Mouse (Mus musculus): ENCODE measurements around the gene Mark4.

Mark4 gene

DNA sequence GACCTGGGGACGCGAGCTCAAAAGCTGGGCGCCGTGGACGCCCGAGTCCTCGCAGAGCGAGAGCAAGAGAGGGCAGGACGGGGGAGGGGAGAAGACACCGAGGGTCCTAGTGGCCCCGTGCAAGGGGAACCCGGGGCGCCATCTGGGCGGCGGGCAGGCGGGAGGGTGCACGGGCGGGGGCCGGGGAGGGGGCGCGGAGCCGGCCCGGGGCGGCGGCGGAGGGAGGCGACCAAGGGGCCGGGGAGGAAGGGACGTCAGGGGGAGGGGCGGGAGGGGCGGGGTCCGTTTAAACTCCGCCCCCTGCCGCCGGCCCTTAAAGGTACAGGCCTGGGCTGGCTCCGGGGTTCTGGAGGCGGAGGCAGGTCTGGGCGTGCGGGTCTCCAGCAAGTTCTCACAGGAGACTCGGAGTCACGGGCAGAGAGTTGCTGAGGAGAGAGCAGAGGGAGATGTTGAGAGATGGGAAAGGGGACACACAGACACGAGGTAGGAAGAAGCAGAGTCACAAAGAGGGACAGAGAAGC is at the start of gene Mark4:
Gene Mark4 (minus strand): TSS at position 231 of the 521 bp plus-strand sequence.
- peak; percentile 50 for DNase-seq (ENCODE audit: low read depth, low spot score)

DNA sequence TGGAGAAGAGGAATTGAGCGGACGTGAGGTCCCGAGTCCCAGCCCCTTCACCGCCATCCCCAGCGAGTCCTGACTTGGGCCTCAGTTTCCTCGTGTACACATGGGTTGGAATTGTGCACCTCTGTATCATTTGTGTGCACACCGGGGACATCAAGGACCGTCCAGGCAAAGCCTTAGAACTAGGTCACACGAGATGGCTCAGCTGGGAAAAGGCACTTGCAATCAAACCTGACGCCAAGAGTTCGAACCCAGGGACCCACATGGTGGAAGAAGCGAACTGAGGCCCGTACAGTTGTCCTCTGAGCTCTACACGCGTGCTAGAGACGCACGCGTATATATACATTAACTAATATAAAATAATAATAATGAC is 49.0 kb upstream of the Mark4 start:
- no peak for DNase-seq (ENCODE audit: low read depth, low spot score)

DNA sequence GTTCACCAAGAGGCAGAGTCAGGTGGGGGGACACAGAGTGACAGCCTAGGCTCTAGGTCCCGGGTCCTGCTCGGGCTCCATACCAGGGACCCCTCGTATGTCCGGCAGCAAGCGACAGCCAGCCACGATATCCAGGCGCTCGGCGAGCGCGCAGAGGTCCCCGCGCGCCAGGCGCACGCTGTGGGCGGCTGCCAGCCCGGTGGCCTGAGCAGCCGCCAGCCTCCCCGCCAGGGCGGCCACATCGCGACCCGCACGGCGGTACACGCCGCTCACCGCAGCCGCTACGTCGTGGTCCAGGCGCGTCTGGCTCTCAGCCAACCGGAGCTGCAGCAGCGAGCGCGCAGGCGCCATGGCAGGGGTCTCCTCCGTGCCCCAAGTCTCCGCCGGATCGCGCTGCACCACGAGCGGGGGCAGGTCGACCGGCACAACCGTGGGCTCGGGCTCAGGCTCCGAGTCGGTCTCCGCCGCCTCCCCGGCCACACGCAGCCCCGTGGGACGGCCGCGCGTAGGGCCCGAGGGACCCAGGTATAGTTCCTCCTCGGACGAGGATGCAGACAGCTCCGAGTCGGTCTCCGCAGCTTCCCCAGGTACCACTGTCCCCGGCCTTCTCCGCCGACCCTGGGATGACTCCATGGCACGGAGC is 48.5 kb upstream of the Mark4 start:
- DNase-seq (ENCODE audit: low read depth, low spot score), result no peak

DNA sequence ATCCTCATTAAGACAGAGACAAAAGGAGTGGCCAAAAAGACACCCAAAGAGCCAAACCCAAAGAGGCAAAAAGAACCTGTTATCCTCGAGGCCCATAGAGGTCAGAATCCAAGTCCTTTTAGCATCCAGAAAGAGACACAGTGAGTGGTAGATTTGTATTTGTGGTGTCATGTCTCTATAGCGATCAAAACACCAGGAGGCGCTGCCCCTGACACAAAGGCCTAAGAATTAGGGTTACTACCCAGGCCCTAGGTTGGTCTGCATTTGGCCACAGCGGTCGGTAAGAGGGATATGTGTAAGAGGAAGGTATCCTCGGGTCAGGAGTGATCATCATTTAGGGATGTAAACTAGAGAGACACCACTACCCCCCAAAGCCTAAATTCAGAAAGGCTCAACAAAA is 47.7 kb upstream of the Mark4 start:
- DNase-seq (ENCODE audit: low read depth, low spot score), result no peak

DNA sequence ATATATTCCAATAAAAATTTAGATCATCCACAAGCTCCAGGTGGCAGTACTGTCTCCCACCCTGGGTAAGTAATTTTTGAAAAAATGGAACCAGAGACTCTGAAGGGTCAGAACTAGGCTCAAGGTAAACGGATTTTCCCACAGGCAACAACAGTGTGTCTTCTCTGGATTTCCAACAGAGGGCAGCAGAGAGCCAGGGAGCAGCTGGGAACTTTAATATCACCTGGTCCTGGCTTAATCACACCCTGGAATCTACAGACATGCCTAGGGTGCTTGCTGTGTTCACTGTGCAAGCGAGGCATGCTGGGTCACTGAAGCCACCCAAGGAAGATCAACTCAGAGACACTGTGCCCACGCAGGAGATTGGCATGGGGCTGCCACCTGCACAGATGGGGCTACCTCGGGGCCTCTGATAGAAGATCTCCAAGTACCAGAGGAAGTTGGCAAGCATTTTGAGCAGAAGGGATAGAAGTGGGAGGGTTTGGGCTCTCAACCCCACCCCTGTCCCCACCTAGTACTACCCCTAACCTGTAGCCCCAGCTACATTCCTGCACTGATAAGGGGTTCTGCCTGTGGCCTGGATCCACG is 45.0 kb upstream of the Mark4 start:
- peak; percentile 55 for DNase-seq (ENCODE audit: low read depth, low spot score)

DNA sequence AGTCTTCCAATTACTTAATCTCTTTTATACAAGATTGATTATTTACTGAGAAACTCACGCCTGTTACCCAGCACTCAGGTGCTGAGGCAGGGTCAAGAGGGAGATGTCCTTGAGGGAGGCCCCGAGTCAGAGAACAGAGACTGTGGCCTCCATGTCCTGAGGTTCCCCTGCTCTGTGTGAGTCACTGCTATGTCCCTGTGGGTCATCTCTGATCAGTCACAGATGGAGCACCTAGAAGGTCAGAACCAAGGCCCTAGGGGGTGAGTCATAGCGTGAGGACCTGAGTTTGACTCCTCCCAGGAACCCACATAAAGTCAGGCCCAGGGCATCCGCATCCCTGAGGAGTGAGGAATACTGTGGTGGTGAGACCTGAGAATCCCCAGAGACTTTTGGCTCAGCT is 43.0 kb upstream of the Mark4 start:
- no peak for DNase-seq (ENCODE audit: low read depth, low spot score)

DNA sequence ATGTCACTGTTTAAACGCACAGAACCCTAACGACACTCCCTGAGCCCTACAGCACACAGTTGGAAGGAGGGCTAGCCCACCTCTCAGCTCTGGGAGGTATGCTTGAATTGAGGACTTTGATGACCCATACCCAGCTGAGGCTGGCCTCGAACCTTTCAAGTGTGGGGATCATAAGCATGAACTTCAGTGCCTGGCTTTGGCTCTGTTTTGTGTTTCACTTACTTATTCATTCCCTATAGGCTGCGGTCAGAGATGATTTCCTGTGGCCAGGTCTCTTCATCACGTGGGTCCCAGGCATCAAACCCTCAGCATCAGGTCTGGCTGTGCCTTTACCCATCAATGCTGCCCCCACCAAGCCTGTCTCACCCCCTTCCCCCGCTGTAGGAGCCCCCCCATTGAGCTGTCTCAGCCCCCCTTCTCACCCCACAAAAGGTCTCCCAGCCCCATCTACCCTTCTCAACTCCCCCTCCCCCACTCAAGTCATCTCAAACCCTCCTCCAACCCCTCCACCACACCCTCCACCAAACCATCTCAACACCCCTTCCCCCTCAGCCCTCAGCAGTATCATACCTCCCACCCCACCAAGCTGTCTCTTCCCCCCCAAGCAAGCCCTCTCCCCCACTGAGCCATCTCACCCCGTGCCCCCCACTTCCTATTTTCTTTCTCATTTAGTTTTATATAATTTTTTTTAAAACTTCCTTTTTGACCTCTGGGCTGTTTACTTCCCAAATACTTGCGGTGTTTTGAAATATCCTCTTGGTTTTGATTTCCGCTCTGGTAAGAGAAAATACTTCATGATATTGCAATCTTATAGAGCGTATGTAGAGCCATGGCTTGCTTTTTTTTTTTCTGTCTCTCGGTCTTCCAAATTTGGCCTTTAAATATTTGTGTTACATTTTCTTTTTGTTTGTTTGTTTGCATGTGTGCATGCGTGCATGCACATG is 42.1 kb upstream of the Mark4 start:
- no peak for DNase-seq (ENCODE audit: low read depth, low spot score)

DNA sequence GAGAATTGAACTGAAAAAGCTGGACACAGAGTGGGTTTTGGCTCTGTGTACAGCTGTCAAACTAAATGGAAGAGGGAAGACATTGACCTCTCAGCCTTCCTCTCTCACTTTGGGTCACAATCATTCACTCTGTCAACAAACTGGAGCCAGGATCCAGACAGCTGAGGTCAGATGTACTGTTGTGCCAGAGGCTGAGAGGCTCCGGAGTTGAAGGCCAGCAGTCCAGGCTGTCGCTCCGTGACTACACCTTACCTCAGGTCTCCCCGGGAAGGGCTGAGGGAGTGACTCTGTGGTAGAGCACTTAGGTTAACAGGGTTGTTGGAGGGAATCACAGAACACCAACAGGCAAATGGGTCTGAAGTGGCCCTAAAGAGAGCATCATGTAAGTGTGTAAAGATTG is 39.7 kb upstream of the Mark4 start:
- DNase-seq (ENCODE audit: low read depth, low spot score), result no peak

DNA sequence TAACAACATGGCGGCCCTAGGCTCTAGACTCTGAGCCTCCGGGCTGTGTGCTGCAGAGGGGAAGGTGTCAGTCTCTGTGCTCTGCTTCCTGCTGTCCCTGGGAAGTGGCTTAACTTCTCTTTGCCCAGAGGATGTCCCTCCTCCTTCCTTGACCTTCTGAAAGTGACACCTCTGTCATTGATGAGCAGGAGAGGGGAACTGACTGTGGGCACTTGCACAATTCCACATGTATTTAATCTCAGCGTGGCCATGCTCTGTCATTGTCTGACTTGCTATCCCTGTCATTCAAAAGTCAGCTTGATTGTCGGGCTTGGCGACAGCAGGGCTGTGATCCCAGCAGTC is 37.6 kb upstream of the Mark4 start:
- no peak for DNase-seq (ENCODE audit: low read depth, low spot score)

DNA sequence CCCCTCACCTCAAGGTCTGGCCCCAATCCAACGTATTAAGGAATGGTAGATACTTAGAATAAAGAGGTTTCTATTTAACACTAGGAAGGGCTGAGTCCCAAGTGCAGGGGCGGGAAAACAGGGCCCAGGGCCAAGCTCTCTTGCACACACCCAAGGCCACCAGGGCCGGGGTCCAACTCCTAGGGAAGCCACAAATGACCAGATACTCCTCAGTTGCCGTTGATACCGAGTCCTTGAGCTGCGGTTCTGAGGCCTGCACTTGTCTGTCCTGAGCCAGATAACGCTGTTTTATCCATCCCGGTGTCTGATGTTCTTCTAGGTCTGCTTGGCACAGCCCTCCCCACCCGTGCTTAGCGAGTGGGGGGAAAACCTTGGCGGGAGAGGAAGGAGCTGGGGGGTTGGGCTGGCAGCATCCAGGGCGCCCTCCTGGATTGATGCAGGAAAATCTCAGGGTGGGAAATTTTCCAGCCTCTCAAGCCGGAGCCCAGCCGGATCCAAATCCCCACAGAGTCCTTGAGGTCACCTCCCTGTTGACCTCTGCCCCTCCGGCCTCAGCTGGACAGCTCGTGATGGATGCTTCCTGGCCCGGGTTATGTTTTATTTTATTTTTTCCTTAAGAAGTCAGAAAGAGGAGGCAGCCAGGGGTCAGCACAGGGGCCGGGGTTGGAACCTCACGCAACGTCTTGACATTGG is 37.0 kb upstream of the Mark4 start:
- no peak for DNase-seq (ENCODE audit: low read depth, low spot score)

DNA sequence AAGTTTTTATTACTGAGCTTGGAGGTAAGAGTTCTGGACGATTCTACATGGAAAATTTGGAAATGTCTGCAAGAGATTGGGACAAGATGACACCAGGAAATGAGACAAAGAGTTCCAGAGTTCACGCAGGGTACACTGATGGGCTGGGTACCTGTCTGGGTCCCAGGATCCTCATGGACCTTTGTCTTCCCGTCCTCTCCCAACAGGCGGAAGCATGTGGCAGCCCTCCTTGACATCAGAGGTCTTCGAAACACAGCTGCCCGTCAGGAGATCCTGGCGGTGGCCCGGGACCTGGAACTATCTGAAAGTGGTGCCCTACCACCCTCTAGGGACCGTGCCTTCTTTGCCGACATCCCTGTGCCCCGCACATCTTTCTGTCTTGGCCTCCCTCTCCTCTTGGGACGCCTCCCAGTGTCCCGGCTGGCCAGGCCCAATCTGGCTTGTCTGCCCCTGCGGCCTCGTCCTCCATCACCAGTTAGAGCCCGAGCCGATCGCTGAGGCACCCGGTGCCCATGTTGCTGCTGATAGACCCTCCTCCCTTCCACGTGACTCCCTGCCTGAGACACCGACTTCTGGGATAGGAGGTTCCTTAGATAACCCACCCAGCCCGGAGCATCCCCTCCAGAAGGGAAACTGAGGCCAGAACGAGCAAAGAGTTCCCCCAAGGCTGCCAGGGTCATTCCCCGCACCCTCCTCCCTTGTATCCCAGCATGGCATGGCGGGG is 36.3 kb upstream of the Mark4 start:
- DNase-seq (ENCODE audit: low read depth, low spot score), result no peak

DNA sequence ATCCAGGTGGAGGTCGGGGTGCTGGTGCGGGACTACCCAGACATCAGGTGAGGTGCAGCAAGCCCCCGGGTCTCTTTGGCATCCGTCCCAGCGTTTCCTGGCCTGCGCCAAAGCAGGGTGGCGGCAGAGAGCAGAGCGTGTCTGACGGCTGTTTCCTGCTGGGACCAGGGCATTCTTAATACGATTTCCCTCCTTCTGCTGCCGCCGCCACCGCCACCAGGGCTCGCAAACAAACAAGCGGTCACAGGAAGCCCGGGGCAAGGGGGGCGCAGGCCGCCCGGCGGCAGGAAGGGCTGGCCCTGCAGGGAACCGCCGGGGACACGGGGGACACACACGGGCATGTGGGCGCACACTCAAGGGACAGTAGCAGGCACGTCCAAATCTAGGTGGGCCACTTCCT is 33.1 kb upstream of the Mark4 start:
- DNase-seq (ENCODE audit: low read depth, low spot score), result no peak

DNA sequence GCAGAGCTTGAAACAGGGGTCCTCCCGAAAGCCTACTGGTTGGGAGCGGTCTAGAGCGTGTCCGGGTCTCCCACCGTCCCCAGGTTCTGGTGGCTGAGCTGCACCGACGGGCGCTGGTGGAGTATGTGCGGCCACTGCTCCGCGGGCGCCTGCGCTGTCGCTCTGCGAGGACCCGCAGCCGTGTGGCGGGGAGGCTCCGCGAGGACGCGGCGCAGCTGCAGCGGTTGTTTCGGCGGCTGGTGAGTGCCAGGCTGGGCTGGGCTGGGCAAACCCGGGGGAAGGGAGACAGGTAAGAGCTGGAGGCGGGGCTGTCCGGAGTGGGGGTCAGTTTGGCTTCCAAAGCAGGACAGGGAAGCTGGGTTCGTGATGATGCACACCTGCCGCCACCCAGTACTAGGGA is 30.9 kb upstream of the Mark4 start:
- no peak for DNase-seq (ENCODE audit: low read depth, low spot score)

DNA sequence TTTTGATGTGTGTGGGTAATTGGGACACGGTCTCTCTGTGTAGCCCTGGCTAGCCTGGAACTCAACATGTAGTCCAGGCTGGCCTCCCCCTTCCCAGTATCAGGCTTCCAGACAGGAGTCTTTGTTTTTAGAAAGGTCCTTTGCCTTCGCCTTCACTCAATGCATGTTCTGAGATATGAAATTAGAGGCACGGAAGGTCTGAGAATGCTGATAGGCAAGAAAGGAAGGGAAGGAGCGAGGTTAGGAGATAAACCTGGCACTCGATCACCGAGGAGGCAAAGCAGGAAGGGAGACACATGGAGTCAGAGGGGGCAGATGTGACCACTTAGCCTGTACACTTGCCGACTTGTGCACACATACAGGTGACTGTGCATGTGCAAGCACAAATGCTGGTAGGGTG is 27.9 kb upstream of the Mark4 start:
- DNase-seq (ENCODE audit: low read depth, low spot score), result no peak

DNA sequence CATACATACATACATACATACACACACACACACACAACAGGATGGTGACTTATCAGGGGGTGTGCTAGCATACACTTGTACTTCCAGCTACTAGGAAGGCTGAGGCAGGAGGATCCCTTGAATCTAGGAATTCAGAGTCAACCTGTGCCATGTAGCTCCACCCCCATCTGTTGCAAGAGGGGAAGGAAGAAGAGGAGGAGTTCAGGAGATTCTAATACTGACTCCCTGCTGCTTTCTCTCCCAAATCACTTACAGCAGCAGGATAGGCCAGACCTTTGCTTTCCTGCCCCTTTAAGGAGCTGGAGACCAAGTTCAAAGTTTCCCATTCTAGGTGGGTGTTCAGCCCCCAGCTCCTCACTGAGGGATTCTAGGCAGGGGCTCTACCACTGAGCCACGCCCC is 26.9 kb upstream of the Mark4 start:
- no peak for DNase-seq (ENCODE audit: low read depth, low spot score)

DNA sequence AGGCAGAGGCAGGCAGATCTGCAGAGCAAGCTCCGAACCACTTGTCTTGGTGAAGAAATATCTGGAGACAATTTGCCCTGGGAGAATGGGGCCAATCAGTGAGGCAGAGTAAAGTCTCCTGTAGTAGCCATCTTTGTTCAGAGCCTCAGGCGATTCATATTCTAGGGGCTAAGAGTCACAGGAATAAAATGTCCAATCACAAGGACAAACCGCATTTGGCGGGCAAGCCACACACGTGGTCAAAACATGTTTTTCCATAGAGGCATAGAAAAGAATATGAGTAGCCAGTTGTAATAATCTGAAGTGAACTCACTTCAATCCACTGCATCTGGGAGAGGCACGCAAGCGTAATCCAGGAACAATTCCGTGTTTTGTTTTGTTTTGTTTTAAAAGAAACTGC is 24.7 kb upstream of the Mark4 start:
- no peak for DNase-seq (ENCODE audit: low read depth, low spot score)

DNA sequence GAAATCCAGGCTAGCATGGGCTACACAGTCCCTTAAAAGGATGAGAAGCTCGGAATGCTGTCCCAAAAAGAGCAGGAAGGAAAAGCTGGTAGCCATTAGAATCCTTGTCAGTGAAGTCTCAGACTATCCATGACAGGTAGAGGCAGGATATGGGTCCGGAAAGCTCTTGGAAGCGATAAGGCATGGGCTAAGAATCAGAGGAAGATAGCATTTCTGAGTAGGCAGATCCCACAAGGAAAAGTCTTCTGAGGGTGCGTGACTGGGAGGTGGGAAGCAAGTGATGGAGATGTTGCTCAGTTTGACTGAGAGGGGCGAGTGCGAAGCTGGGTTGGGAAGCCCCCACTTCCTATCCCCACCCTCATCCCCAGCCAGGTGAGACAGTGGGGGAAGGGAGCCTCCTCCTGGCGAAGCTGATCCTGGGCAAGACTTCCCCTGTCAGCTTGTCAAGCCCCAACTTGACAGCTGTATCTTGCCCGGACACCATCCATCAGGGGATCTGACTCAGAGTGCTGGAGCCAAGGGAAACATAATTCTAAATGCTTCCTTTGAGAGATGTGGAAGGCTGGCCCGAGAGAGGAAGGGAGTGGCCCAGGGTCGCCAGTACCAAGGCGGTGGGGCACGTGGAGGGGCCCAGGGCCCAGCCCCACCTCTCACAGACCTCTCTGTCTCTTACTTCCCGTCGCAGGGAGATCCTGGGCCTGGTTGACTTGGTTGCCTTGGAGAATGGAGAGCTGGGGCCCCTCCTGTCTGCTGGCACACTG is 19.2 kb upstream of the Mark4 start:
- DNase-seq (ENCODE audit: low read depth, low spot score), result no peak

DNA sequence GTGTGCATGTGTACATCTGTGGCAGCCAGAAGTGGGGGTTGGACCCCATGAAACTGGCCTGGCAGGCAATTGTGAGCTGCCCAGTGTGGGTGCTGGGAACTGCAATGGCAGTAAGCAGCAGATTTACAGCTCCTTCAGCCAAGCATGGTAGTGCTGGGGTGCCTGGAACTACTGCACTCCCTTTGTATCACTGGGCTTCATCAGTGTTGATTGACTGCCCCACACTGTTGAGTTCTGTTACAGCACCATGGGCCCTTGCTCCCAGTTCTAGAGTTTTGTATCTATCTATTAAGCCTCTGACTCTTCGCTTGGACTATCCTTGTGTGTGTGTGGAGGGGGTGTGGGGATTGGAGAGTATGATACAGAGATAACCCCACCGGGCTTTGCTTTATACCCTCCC is 18.5 kb upstream of the Mark4 start:
- no peak for DNase-seq (ENCODE audit: low read depth, low spot score)

DNA sequence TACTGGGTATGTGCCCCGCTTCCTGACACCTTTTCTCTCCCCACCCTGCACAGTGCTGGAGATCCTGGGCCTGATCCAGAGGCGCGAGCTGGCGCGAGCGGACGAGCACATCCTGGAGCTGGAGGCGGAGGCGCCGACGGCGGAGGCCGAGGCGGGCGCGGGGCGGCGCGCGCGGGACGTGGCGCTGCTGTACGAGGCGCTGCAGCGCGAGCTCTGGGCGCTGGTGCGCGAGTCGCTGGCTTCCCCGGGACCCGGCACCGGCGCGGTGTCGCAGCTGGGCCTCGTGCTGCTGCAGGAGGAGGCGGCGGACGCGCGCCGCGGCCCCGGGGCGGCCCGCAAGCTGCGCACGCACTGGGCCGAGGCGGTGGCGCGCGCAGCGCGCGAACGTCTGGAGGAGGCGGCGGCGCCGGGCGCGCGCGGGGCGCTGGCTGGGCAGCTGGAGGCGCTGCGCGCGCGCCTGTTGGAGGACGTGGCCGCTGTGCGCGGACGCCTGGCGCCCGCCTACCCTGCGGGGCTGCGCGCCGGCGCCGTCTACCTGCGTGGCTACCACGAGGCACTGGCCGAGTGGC is 15.3 kb upstream of the Mark4 start:
- DNase-seq (ENCODE audit: low read depth, low spot score), result peak; percentile 50

DNA sequence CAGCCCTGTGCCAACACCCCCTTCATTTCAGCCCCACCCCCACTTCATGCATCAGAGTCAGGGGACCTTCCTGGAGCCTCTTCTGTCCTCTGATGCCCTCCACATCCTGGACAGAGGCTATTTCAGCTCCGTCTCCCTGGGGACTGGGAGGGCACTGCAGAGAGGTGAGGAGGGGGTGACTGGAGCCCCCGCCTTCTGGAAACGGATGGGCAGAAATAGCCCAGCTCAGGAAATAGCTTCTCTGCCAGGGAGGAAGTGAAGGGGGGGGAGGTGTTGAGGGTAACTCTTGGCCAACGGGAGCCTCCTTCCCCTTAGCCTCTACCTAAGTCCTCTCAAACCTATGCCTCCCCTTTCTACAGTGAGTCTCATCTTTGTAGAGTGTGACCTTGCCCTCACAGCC is 13.8 kb upstream of the Mark4 start:
- no peak for DNase-seq (ENCODE audit: low read depth, low spot score)

Data from retina, adult 2 months (tissue).